Mouse (Mus musculus) kidney, postnatal 0 days (tissue): ENCODE results near the gene Lin7a. TPM values are rescaled to one million over a fixed set of nuclear protein-coding genes. Genes with fewer than 3 reads are reported as not detected.

Experiments
- ATAC-seq: fragments of 200-750 bp; cut with Nextera tagmentation; replicated peaks from 2 replicates; pipeline ENCODE4 v1.8.0; 2017; ENCODE audit warnings: low read depth, moderate number of reproducible peaks, moderate TSS enrichment, moderate library complexity; ENCODE audit not compliant: low FRiP score
- DNase-seq: peaks from one replicate; pipeline ENCODE4 v3.0.0-alpha.2; 2016; ENCODE audit warnings: low spot score
- H3K27ac ChIP-seq: fragments of 300-500 bp; sonication (generic); 2 replicates; pipeline ENCODE4 v1.5.1; 2014; ENCODE audit warnings: mild to moderate bottlenecking
- H3K27me3 ChIP-seq: fragments of 300-500 bp; sonication (generic); 2 replicates; pipeline ENCODE4 v1.6.1; 2014; ENCODE audit warnings: low read length, mixed read lengths; ENCODE audit not compliant: insufficient read depth
- H3K36me3 ChIP-seq: fragments of 300-500 bp; sonication (generic); 2 replicates; pipeline ENCODE4 v1.6.1; 2014; ENCODE audit warnings: low read length, mixed read lengths; ENCODE audit not compliant: insufficient read depth
- H3K4me1 ChIP-seq: fragments of 300-500 bp; sonication (generic); replicated peaks from 2 replicates; pipeline ENCODE4 v1.6.1; 2014; ENCODE audit warnings: antibody characterized with exemption, low read length, mixed read lengths; ENCODE audit not compliant: insufficient read depth
- H3K4me2 ChIP-seq: fragments of 300-500 bp; sonication (generic); 2 replicates; pipeline ENCODE4 v1.6.1; 2014; ENCODE audit warnings: mild to moderate bottlenecking, low read length, moderate library complexity, mixed read lengths
- H3K4me3 ChIP-seq: fragments of 300-500 bp; sonication (generic); replicated peaks from 2 replicates; pipeline ENCODE4 v1.5.1; 2014; ENCODE audit warnings: low read depth, low read length
- H3K9ac ChIP-seq: fragments of 300-500 bp; sonication (generic); 2 replicates; pipeline ENCODE4 v1.6.1; 2014; ENCODE audit warnings: low read depth, low read length
- H3K9me3 ChIP-seq: fragments of 300-500 bp; sonication (generic); replicated peaks from 2 replicates; pipeline ENCODE4 v1.6.1; 2016; ENCODE audit warnings: low read length, inconsistent platforms, mixed read lengths
- CTCF ChIP-seq: IDR thresholded peaks from 2 replicates; pipeline ENCODE4 v1.5.1; 2016; ENCODE audit warnings: antibody characterized with exemption, low read depth, mild to moderate bottlenecking, moderate library complexity
- WGBS: fragments of 180-500 bp; shearing (Covaris S2); extraction: QIAGEN DNeasy Blood & Tissue Kit; methylation state at CpG from one replicate; pipeline ENCODE4 v1.1.7; 2014; 5-methylcytosine and 5-hydroxymethylcytosine counted together
- polyA plus RNA-seq: library from polyadenylated mRNA; unstranded; fragments of >200 nt; fragmentation: Nextera tagmentation; extraction: Ambion mirVana; gene quantifications from 2 replicates; pipeline ENCODE4 v1.2.1, GENCODE M21; 2015

Gene Lin7a
- polyA plus RNA-seq, 1 experiment from 2014 or later = 0.54 TPM

GRCm38 (mm10) chr10:107244691-107245530, 26.6 kb upstream of the Lin7a start:
- Histone ChIP-seq H3K36me3 (no peaks in the 10 kb centered on the region), H3K27ac (no peak overlapping the region), H3K27me3 (no peaks in the 10 kb centered on the region), H3K4me2 (no peak overlapping the region), H3K4me1 (no peaks in the 10 kb centered on the region), H3K9me3 (no peaks in the 10 kb centered on the region), H3K9ac (no peak overlapping the region), H3K4me3 (no peak overlapping the region)
- no peak for TF ChIP-seq CTCF
- no peak for ATAC-seq
- 83% methylated on average over 4 of the region's 4 CpGs for WGBS
- no peak for DNase-seq

GRCm38 (mm10) chr10:107245531-107245840, 26.0 kb upstream of the Lin7a start:
- Histone ChIP-seq H3K9me3 (no peaks in the 10 kb centered on the region), H3K9ac (no peak overlapping the region), H3K36me3 (no peaks in the 10 kb centered on the region), H3K27me3 (no peaks in the 10 kb centered on the region), H3K4me1 (no peaks in the 10 kb centered on the region), H3K4me2 (no peak overlapping the region), H3K4me3 (no peak overlapping the region), H3K27ac (no peak overlapping the region)
- TF ChIP-seq CTCF = no peak
- ATAC-seq = no peak
- 32% methylated on average over 2 of the region's 2 CpGs for WGBS
- DNase-seq = no peak

- no peak overlapping the region for H3K4me3 ChIP-seq
- H3K27me3 ChIP-seq = no peaks in the 10 kb centered on the region
- 94% methylated on average over 2 of the region's 2 CpGs for WGBS
- ATAC-seq = no peak
- H3K4me2 ChIP-seq = no peak overlapping the region
- H3K27ac ChIP-seq = no peak overlapping the region
- DNase-seq = no peak
- no peaks in the 10 kb centered on the region for H3K9me3 ChIP-seq
- no peaks in the 10 kb centered on the region for H3K4me1 ChIP-seq
- no peak overlapping the region for H3K9ac ChIP-seq
- no peak for TF ChIP-seq CTCF
- H3K36me3 ChIP-seq = no peaks in the 10 kb centered on the region
Observed at GRCm38 (mm10) chr10:107245961-107246460, 25.5 kb upstream of the Lin7a start.

- Histone ChIP-seq H3K9ac (no peak overlapping the region), H3K4me3 (no peak overlapping the region), H3K4me2 (no peak overlapping the region), H3K9me3 (no peaks in the 10 kb centered on the region), H3K36me3 (no peaks in the 10 kb centered on the region), H3K27me3 (no peaks in the 10 kb centered on the region), H3K4me1 (no peaks in the 10 kb centered on the region), H3K27ac (no peak overlapping the region)
- 81% methylated on average over 6 of the region's 6 CpGs for WGBS
- DNase-seq (no peak), ATAC-seq (no peak)
- TF ChIP-seq CTCF = no peak
Observed at GRCm38 (mm10) chr10:107247001-107247670, 24.4 kb upstream of the Lin7a start.

GRCm38 (mm10) chr10:107248481-107248880, 23.0 kb upstream of the Lin7a start:
- H3K27ac ChIP-seq = no peak overlapping the region
- H3K4me2 ChIP-seq = no peak overlapping the region
- H3K27me3 ChIP-seq = no peaks in the 10 kb centered on the region
- no peaks in the 10 kb centered on the region for H3K36me3 ChIP-seq
- H3K9me3 ChIP-seq = no peaks in the 10 kb centered on the region
- ATAC-seq (no peak), DNase-seq (no peak)
- H3K4me3 ChIP-seq = no peak overlapping the region
- no peak overlapping the region for H3K9ac ChIP-seq
- no peaks in the 10 kb centered on the region for H3K4me1 ChIP-seq
- 89% methylated on average over 8 of the region's 8 CpGs for WGBS
- no peak for TF ChIP-seq CTCF

GRCm38 (mm10) chr10:107249056-107249455, 22.4 kb upstream of the Lin7a start:
- WGBS = 85% methylated on average over 7 of the region's 7 CpGs
- Histone ChIP-seq H3K9ac (no peak overlapping the region), H3K27me3 (no peaks in the 10 kb centered on the region), H3K4me3 (no peak overlapping the region), H3K36me3 (no peaks in the 10 kb centered on the region), H3K4me2 (no peak overlapping the region), H3K27ac (no peak overlapping the region), H3K9me3 (no peaks in the 10 kb centered on the region), H3K4me1 (no peaks in the 10 kb centered on the region)
- DNase-seq (no peak), ATAC-seq (no peak)
- no peak for TF ChIP-seq CTCF
